Mouse (Mus musculus) spleen, adult 2 months (tissue): Measurements from ENCODE around the gene Fhad1.

Experiments
- CTCF ChIP-seq: fragments of 200-500 bp; IDR thresholded peaks from 2 replicates; pipeline ENCODE4 v1.5.1; 2011; ENCODE audit warnings: mild to moderate bottlenecking, inconsistent platforms; ENCODE audit not compliant: insufficient read depth, insufficient read length, insufficient replicate concordance; ENCODE audit errors: extremely low read depth
- POLR2A ChIP-seq: fragments of 200-500 bp; IDR thresholded peaks from 2 replicates; pipeline ENCODE4 v1.6.1; 2011; ENCODE audit warnings: low read depth, low read length, inconsistent platforms

- no peak for TF ChIP-seq POLR2A
- no peak for TF ChIP-seq CTCF
Measured at GRCm38 (mm10) chr4:141932785-141933574, 81.9 kb downstream of the Fhad1 start.
